Mouse (Mus musculus) forebrain, postnatal 0 days (tissue): ENCODE data around the gene Scn2a. TPM values are rescaled to one million over a fixed set of nuclear protein-coding genes. Genes with fewer than 3 reads are reported as not detected.

Experiments used
- ATAC-seq: fragments of 200-750 bp; cut with Nextera tagmentation; 2 replicates; pipeline ENCODE4 v1.8.0; 2017; ENCODE audit warnings: mild to moderate bottlenecking, moderate library complexity
- DNase-seq: peaks from one replicate; pipeline ENCODE4 v3.0.0-alpha.2; 2015
- H3K27ac ChIP-seq: fragments of 300-500 bp; sonication (generic); 2 replicates; pipeline ENCODE4 v1.5.1; 2014; ENCODE audit warnings: low read depth, mild to moderate bottlenecking, antibody characterized with exemption, low read length, moderate library complexity, mixed read lengths
- H3K27me3 ChIP-seq: fragments of 300-500 bp; sonication (generic); 2 replicates; pipeline ENCODE4 v1.6.1; 2014; ENCODE audit warnings: mild to moderate bottlenecking, low read length, mixed read lengths; ENCODE audit not compliant: insufficient read depth
- H3K36me3 ChIP-seq: fragments of 300-500 bp; sonication (generic); 2 replicates; pipeline ENCODE4 v1.6.1; 2014; ENCODE audit warnings: mild to moderate bottlenecking, moderate library complexity; ENCODE audit not compliant: insufficient read depth
- H3K4me1 ChIP-seq: fragments of 300-500 bp; sonication (generic); 2 replicates; pipeline ENCODE4 v1.6.1; 2014; ENCODE audit warnings: antibody characterized with exemption; ENCODE audit not compliant: insufficient read depth
- H3K4me2 ChIP-seq: fragments of 300-500 bp; sonication (generic); 2 replicates; pipeline ENCODE4 v1.6.1; 2014; ENCODE audit warnings: low read depth, mild to moderate bottlenecking, moderate library complexity
- H3K4me3 ChIP-seq: fragments of 300-500 bp; sonication (generic); 2 replicates; pipeline ENCODE4 v1.5.1; 2014; ENCODE audit warnings: low read depth, low read length, mixed read lengths
- H3K9ac ChIP-seq: fragments of 300-500 bp; sonication (generic); 2 replicates; pipeline ENCODE4 v1.6.1; 2014; ENCODE audit warnings: mild to moderate bottlenecking
- H3K9me3 ChIP-seq: fragments of 300-500 bp; sonication (generic); 2 replicates; pipeline ENCODE4 v1.6.1; 2016; ENCODE audit warnings: low read length
- CTCF ChIP-seq: sonication (generic); IDR thresholded peaks from 2 replicates; pipeline ENCODE4 v1.5.1; 2016; ENCODE audit warnings: antibody characterized with exemption, control low read depth, low read depth
- WGBS: fragments of 180-500 bp; shearing (Covaris S2); extraction: QIAGEN DNeasy Blood & Tissue Kit; methylation state at CpG from one replicate; pipeline ENCODE4 v1.1.7; 2014; 5-methylcytosine and 5-hydroxymethylcytosine counted together
- polyA plus RNA-seq: library from polyadenylated mRNA; unstranded; fragments of >200 nt; fragmentation: Nextera tagmentation; extraction: Ambion mirVana; gene quantifications from 2 replicates; pipeline ENCODE4 v1.2.1, GENCODE M21; 2015
- total RNA-seq: library from RNA; depleted of rRNA; stranded (reverse); fragments of >200 nt; gene quantifications from 2 replicates; pipeline ENCODE4 v1.2.3, GENCODE M21; 2014

Scn2a gene
- total and polyA plus RNA-seq, 2 experiments from 2014 or later, result 50.1 to 101 TPM

DNA sequence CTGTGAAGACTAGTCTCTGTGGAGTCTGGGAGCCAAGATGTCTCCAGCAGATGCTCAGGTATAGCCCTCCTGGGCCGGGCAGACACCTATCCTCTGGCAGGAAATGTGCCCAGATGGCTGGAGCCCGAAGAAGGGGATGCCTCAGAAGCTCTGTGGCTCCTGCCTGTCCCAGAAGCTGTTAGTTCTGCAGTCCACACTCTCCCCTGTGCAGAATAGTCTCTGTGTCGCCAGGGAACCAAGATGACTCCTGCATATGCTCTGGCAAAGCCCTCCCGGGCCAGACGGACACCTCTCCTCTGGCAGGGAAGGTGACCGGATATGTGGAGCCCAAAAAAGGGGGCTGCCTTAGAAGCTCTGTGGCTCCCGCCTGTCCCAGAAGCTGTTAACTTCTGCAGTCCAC is 32.1 kb downstream of the Scn2a start:
- no peaks in the 10 kb centered on the region for H3K9me3 ChIP-seq
- H3K27me3 ChIP-seq, result no peaks in the 10 kb centered on the region
- no peaks in the 10 kb centered on the region for H3K36me3 ChIP-seq
- no peak overlapping the region for H3K27ac ChIP-seq
- TF ChIP-seq CTCF, result no peak
- H3K4me3 ChIP-seq, result no peak overlapping the region
- WGBS, result 87% methylated on average over 7 of the region's 7 CpGs
- H3K4me2 ChIP-seq, result no peak overlapping the region
- no peak overlapping the region for H3K9ac ChIP-seq
- DNase-seq (no peak), ATAC-seq (no peak)
- no peaks in the 10 kb centered on the region for H3K4me1 ChIP-seq

DNA sequence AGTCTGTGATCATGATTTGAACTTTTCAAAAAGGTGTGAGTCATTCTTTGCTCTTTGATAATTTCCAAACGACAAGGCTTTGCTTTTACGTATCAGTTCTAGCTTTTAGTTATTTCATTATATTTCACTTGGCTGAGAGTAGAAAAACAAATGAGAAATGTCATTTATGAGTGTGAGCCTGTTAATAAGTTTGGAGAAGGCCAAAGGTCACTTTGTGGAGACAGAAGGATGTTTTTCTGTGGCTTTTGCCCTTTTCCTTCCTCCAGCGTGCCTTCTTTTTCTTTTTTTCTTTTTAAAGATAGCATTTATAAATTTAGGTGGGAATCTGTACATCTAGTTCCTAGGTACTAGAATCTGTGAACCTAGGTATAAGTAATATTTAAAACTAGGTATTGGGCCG is 36.5 kb downstream of the Scn2a start:
- H3K4me1 ChIP-seq, result no peaks in the 10 kb centered on the region
- TF ChIP-seq CTCF, result no peak
- no peak overlapping the region for H3K4me3 ChIP-seq
- no peak overlapping the region for H3K27ac ChIP-seq
- ATAC-seq (no peak), DNase-seq (no peak)
- H3K27me3 ChIP-seq, result no peaks in the 10 kb centered on the region
- no peaks in the 10 kb centered on the region for H3K9me3 ChIP-seq
- no peak overlapping the region for H3K4me2 ChIP-seq
- no peaks in the 10 kb centered on the region for H3K36me3 ChIP-seq
- no peak overlapping the region for H3K9ac ChIP-seq
- 81% methylated on average over 4 of the region's 4 CpGs for WGBS

DNA sequence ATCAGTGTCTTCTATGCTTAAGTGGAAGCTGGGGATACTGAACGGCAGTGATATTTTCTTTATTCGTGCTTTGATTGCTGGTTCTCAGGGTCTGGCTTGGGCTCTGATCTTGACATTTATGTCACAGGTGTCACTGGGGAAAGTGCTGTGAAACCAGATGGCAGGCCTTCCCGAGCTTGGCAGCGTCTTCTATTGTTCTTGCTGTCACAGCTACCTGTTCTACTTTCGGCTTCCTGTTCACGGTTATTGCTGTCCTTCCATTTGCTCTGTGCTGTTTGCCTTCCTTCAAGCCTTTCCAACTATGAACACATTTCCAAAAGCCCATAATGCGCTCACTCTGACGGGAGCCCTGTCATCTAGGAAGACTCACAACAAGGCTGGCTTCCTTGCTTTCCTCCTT is 37.9 kb downstream of the Scn2a start:
- Histone ChIP-seq H3K27ac (peak overlapping the region; percentile 22; the same call in 1 of the 2 replicates), H3K9ac (no peak overlapping the region), H3K4me2 (no peak overlapping the region), H3K36me3 (no peaks in the 10 kb centered on the region), H3K27me3 (no peaks in the 10 kb centered on the region), H3K4me1 (no peaks in the 10 kb centered on the region), H3K4me3 (no peak overlapping the region), H3K9me3 (no peaks in the 10 kb centered on the region)
- DNase-seq (peak; percentile 38), ATAC-seq (no peak)
- 68% methylated on average over 8 of the region's 8 CpGs for WGBS
- TF ChIP-seq CTCF, result no peak

DNA sequence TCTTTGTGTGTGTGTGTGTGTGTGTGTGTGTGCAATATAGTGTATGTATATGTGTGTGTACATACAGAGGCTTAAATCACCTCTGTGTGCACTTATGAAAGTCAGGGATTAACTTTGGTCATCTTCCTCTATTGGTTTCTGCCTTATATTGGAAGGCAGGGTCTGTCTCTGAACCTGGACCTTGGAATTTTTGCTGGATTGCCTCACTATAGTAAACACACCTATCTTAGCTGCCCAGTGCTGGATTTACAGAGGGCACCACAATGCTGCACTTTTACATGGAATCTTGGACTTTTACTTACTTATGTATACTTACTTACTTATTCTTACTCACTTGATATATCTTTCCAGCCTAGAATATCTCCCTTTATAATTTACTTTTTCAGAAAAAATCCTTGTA is 43.3 kb downstream of the Scn2a start:
- no peaks in the 10 kb centered on the region for H3K36me3 ChIP-seq

DNA sequence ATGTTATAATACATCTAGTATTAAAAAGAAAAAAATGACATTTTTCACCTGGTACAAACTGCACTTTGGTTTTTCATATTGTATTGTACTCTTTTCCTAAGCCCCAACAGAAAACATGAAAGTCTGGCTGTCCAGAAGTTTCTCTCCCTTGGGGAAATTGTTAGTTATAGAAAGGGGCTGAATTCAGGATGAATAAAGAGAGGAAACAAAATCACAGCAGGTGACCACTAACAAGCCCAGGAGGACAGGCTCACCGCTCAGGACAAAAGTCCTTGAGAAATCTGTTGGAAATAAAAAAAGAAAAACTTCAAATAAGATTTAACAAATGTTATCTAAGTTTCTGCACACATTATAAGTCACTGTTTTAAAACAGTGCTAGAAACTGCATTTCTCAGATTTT is 43.9 kb downstream of the Scn2a start:
- Histone ChIP-seq H3K4me1 (no peaks in the 10 kb centered on the region; the same call in 1 of the 2 replicates), H3K36me3 (no peaks in the 10 kb centered on the region), H3K9ac (no peak overlapping the region), H3K27ac (no peak overlapping the region), H3K4me2 (no peak overlapping the region), H3K9me3 (no peaks in the 10 kb centered on the region), H3K4me3 (no peak overlapping the region), H3K27me3 (no peaks in the 10 kb centered on the region)
- TF ChIP-seq CTCF, result no peak
- 11% methylated on average over 1 of the region's 1 CpGs for WGBS
- ATAC-seq (no peak), DNase-seq (no peak)

More for the DNA sequence above, 43.3 kb downstream of the Scn2a start:
- Histone ChIP-seq H3K9ac (no peak overlapping the region), H3K27me3 (no peaks in the 10 kb centered on the region), H3K27ac (no peak overlapping the region), H3K4me3 (no peak overlapping the region), H3K9me3 (no peaks in the 10 kb centered on the region), H3K4me2 (no peak overlapping the region), H3K4me1 (no peaks in the 10 kb centered on the region; the same call in 1 of the 2 replicates)
- TF ChIP-seq CTCF, result no peak
- ATAC-seq (no peak), DNase-seq (no peak)

DNA sequence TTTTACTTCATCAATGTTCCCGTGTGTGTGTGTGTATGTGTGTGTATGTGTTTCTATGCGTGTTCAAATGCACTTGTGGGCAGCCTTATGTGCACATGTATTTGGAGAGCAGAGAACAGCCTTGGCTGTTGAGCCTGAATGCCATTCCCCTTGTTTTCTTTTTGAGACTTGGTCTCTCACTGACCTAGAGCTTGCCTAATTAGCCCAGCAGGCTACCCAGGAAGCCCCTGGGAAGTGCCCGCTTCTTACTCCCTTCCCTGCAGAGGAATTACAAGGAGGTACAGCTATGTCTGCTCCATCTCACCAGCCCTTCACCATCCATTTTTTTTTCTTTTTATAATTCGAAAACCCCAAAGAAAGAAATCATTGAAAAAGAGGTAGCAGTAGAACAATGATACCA is 44.6 kb downstream of the Scn2a start:
- H3K4me2 ChIP-seq, result no peak overlapping the region
- ATAC-seq (no peak), DNase-seq (no peak)
- WGBS, result 6% methylated on average over 4 of the region's 4 CpGs
- no peaks in the 10 kb centered on the region for H3K9me3 ChIP-seq
- peaks cover 5% of the 10 kb centered on the region for H3K4me1 ChIP-seq
- H3K4me3 ChIP-seq, result no peak overlapping the region
- no peak overlapping the region for H3K27ac ChIP-seq
- no peaks in the 10 kb centered on the region for H3K27me3 ChIP-seq
- no peak for TF ChIP-seq CTCF
- H3K9ac ChIP-seq, result no peak overlapping the region
- H3K36me3 ChIP-seq, result no peaks in the 10 kb centered on the region

DNA sequence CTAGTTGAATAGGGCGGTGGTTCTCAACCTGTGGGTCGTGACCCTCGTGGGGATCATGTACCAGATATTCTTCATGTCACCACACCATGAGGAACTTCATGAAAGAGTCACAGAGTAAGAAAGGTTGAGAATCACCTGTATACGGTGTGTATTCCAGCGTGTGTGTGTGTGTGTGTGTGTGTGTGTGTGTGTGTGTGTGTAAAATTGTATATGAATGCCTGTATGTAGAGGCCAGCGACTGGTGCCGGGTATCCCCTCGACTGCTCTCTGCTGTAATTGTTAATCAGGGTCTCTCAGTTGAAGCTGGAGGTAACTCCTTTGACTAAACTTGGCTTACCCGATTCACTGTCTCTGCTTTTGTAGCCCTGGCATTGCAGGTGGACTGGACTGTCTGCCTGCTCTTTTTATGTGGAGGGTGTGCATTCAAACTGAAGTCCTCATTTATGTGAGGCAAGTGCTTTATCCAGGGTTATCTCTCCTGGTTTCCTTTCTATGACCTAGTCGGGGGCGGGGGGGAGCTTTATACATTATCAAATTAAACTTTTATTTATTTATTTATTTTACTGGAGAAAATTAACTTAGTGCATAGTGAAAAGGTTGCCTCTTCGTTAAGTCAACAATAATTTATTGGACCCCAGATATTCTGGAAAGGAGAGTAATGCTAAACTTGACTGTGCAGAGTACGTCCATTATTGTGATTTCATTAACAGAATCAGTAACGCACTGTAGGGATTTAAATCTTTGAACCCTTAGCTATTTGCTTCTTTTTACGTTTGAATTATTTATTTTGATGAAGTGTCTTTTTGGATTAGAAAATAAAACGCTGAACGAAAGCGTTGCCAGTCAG is 47.2 kb downstream of the Scn2a start:
- Histone ChIP-seq H3K9me3 (no peaks in the 10 kb centered on the region), H3K27ac (peak overlapping the region; percentile 11), H3K4me2 (peak overlapping the region; percentile 40), H3K27me3 (no peaks in the 10 kb centered on the region), H3K36me3 (no peaks in the 10 kb centered on the region), H3K4me1 (peaks cover 12% of the 10 kb centered on the region), H3K4me3 (peak overlapping the region; percentile 40), H3K9ac (peak overlapping the region; percentile 41; the same call in 1 of the 2 replicates)
- ATAC-seq, result peak; percentile 23
- TF ChIP-seq CTCF, result no peak
- DNase-seq, result peak; percentile 5
- 45% methylated on average over 18 of the region's 18 CpGs for WGBS
